Mouse (Mus musculus) frontal cortex, postnatal 25 days (tissue): ENCODE data around the gene Spint1.

Experiments used
- DNase-seq, 2 experiments: peaks; one replicate each; pipeline ENCODE4 v3.0.0; 2022; ENCODE audit warnings: low spot score in 2 of 2

Gene Spint1

DNA sequence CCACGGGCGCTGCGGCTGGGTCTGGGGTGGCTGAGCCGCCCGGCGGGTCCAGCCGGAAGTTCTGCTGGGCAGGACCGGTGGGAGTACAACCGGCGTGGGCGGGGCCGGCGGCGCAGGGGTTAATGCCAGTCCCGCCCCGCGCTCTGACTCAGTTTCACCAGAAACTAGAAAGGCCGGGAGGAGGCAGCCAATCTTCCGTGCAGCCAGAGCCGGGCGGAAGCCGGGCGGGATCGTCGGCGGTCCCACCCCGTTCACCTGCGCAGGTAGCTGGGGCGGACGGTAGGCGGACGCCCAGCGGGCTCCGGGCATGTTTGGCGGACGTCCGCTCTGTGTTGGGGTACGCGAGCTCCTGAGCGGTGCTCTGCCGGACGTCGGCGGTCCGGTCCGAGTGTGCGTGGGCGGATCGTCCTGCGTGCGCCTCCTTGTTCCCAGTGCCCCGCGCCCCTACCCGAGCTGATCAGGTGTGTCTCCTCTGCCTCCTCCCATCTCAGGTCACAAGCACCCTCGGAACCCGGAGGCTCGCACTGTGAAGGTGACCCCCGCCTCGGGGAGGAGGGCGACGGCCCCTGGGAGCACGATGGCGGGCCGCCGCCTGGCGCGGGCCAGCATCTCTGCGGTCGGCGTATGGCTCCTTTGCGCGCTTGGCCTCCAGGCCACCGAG is at the start of gene Spint1:
TSS of gene Spint1 (plus strand) at position 153 of the 661 bp plus-strand sequence.
- DNase-seq: no peak

GRCm38 (mm10) chr2:119189029-119189710 is 48.0 kb upstream of the Spint1 start:
- DNase-seq: peak; percentile 61 to 75

DNA sequence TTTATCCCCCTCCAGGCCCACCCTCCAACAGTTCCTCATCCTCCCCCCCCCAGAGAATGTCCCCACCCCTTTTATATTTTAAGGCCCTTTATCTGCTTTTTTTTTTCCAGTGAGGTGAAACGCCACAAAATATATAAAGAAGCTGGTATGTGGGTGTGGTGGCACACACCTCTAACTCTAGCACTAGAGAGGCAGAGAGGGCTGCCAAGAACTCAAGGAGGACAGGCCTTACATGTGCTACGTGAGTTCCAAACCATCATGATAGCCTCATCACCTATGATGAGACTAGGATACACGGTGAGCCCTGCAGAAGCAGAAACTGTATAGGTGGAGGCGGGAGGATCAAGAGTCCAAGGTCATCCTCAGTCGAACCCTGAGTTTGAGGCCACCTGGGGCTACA is 46.2 kb upstream of the Spint1 start:
- DNase-seq: no peak

DNA sequence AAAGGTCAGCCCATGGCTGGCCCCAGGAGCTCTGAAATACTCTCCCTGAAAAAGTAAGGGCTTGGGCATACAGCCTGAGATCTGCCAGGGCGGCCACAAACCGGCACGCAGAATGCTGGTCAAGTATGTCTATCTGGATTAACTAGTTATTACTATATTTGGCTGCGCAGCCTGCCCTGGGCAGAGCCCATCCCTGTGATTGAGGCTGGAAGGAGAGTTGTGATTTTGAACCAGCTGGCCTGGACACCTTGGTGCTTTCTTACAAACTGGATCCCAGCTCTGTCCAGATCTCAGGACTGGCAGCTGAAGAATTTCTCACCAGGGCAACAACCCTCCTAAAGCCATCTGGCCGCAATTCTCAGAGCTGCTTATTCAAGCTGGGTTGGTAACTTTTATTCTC is 43.0 kb upstream of the Spint1 start:
- no peak for DNase-seq

GRCm38 (mm10) chr2:119196316-119197108 is 40.6 kb upstream of the Spint1 start:
- no peak for DNase-seq

DNA sequence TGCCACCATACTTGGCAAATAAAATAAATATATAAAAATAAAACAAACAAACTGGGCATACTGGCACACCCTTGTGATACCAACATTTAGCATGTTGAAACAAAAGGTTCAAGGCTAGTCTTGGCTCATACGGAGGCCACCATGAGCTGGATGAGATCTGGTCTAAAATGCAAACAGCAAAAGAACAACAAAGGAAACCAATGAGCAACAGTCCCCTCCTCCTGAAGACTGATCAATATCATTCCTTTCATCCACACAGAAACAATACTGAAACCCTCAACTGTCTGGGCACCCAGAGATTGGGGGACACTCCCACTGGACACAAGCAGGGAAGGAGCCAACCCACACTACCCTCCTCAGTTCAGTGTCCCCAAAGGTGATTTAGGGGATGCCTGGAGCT is 39.7 kb upstream of the Spint1 start:
- no peak for DNase-seq

DNA sequence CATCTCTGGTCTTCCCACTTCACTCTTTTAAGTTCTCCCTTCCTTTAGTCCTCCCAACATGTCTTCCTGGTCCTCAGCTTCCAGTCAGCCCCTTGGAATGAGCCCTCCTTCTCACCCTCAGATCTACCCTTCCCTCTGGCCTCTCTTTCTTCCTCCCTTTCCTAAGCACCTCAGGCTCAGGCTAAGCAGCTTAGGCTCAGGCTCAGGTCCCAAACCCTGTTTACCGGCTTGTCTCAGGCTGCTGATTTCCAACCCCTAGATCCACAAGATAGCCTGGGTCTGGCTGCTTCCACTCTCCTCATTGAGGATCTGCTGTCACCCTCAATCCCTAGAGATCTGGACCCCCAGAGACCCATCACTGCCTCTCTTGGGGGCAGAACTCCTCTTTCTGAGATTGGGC is 39.1 kb upstream of the Spint1 start:
- no peak for DNase-seq

DNA sequence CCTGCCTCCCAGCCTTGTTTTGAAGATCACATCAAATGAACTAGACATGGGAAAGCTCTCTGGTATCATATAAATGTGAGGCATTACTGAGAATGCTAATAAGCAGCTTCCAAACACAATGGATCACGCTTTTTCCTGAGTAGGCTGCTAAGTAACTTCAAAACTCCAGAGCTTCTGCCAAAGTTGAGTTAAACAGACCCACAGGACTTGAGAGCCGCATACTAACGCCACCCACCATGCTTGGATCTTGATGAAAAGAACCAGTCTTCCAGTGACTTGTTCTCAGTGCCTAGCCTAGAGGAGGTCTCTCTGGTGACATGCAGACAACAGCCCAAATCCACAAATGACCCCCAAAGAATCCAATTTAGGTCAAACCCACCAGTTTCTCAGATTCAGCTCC is 38.2 kb upstream of the Spint1 start:
- DNase-seq: no peak

DNA sequence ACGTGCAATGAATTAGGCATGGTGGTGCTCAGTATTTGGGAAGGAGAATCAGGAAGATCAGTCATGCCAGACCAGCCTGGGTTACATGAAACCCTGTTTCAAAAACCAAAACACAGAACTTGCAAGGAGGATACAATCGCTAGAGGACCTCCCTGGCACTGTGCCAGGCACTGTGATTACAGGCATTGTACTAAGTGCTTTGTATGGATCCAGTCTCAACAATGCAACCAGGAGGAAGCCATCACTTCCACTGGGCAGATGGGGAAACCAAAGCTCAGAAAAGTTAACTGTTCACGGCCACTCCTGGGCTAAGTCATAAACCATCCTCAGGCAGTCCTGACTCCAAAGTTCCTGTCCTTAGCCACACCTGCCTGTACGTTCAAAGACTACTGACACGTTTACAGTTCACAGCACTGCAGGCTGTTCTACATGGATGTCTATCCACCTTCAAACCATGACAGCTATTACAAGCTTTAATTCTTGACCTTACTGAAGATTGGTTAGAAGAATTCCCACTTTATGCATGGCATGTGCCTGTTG is 34.2 kb upstream of the Spint1 start:
- DNase-seq: no peak

DNA sequence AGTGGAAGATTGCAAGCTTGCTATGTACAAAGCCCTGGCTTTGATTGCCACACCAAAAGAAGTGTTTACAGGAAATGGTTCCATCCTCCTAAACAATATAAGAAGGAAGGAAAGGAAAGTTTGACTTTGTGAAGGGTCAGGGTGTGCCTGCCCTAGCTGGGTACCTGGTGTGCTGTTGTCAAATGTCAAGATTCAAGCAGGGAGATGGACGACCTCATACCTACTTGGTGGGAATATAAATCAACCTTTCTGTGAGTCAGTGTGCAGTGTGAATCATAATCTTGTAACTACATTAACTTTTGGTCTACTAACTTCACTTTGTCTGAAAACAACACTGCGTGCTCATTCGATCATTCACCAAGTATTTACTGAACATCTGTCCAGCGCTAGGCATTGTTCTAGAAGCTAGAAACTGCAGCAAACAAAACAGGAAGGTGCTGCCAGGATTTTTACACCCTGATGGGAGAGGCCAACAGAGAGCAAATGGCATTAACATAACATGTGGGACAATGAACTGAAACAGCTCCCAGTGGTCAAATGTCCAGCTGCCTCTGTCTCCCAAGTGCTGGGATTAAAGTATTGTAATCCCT is 33.2 kb upstream of the Spint1 start:
- no peak for DNase-seq

DNA sequence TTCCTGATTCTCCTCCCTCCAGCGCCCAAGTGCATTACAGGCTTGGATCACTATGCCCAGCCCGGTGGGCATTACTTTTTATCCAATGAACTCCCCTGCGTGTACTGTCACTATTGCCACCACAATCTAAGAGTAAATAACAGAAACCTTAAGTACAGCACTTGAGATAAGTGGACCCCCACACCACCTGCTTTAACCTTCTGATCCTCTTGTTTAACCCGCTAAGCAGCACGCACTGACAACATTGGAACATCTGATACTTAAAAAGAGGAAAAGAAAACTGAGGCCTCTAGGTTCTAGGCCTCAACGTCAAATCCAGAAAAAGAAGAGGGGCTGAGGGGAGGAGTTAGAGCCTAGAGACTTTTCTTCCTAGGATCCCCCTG is 29.2 kb upstream of the Spint1 start:
- no peak for DNase-seq

- peak; percentile 94 to 95 for DNase-seq
Measured at GRCm38 (mm10) chr2:119208344-119209175, 28.6 kb upstream of the Spint1 start, which contains the start of the genes Zfyve19 and Dnajc17. Gene Zfyve19 (plus strand): TSS chr2:119208617. Gene Dnajc17 (minus strand): TSS chr2:119208795.

DNA sequence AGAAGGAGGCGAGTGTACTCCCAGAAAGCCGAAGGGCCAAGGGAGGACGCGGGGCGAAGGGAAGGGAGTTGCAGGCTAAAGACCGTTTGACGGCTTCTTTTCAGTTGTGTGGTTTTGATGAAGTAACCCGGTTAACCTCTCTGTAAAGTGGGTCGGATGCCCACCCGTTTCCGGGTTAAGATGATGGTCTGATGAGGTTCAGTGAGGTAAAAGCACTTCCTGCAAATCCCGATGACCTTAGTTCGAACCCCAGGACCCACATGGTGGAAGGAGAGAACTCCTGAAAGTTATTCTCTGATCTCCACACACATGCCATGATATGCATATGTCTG is 28.0 kb upstream of the Spint1 start:
- no peak for DNase-seq

DNA sequence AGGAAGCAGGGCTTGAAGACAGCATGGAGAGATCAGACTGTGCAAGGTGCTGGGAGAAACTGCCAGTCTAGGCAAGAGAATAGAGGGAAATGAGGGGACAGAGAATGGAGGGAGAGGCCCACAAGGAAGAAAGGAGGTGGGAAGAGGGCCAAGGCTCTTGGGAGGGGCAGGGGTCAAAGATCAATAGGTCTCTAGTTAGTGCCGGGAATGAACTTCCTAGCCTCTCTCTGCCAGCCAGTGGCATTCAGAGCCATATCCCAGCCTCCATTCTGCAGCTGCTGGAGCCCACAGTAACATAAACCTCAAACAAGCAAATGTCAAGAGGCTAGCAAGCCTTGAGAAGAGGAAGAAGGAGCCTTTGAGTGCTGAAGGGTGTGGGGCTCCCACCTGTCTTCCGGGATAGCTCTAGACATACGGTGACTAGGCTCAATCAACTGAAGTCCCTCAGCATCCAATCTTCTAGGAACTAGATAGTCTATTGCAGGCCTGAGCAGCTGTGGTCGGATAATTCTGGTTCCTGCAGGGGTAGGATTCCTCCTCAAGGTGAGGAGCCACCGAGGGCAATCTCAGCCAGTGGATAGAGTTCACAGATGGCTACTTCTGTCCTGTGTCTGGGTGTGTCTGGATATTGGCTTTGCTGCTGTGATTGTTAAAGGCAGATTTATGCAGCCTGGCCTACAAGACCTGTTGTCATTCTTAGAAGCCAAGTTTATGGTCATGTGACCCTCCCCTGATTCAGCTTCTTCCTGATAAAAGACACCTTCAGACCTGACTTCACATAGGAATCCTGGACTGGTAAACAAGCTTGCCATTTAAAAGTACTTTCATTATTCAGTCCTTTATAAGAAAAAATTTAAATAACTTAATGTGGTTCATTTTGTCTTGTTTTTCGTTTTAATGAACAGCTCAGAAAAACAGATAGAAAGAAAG is 7.1 kb upstream of the Spint1 start, which contains the start of gene Ppp1r14d:
TSS of gene Ppp1r14d (minus strand) at position 132 of the 930 bp plus-strand sequence.
- no peak for DNase-seq

DNA sequence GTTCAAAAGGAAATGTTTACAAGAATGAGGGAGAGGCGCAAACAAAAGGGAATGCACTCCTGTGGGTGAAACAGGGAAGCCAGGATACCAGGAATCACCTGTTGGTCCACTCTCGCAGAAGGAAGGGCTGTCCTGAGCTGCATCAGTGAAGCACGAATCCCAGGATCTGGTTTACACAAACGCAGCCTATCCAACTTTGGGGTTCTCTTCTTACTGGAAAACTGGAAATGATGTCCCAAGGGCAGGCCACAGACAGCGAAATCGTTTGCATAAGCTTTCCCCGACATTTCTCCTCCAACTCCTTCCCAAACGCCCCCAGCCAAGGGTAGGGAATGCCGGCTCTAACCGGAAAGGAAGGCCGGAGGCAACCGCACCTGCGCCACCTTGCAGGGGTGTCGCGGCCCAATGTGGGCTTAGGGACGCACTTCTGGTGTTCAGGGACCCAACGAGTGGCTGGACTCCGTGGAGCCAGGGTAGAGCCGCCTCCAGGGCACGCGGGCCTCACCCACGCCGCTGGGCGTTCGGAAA is 416 bp upstream of the Spint1 start:
- no peak for DNase-seq

DNA sequence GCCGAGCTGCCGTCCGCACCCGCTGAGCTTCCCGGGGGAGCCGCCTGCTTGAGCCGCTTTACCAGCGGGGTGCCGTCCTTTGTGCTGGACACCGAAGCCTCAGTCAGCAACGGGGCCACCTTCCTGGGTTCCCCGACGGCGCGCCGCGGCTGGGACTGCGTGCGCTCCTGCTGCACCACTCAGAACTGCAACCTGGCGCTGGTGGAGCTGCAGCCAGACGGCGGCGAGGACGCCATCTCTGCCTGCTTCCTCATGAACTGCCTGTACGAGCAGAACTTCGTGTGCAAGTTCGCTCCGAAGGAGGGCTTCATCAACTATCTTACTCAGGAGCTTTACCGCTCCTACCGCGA is 684 bp downstream of the Spint1 start:
- DNase-seq: no peak

- no peak for DNase-seq
Measured at GRCm38 (mm10) chr2:119238671-119239070, 1.5 kb downstream of the Spint1 start.

GRCm38 (mm10) chr2:119240075-119240818 is 3.1 kb downstream of the Spint1 start:
- no peak for DNase-seq

DNA sequence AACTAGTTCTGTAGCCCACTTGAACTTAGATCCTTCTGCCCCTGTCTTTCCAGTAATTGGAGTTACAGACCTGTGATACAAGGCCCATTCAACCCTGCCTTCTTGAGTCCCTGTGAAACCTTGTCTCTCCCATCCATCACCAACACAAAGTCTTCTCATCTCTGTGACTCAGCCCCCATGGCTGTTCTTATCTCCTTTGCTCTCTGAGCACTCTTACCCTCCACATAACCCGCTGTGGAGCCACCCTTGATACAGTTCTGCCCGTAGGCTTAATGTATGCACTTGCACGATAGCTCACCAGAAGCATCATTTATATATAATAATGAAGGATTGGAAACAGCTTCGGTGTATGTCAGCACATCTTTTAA is 3.6 kb downstream of the Spint1 start:
- DNase-seq: no peak
